Mouse (Mus musculus) heart, adult 2 months (tissue): ENCODE measurements at regions not wholly inside any gene's neighbourhood (a gene's known extent, or its start where the extent isn't known, plus 50 kb on each side); places are given as distances from the start of the nearest gene placed in this dataset.

Experiments used
- DNase-seq, 2 experiments: peaks; one replicate each; pipeline ENCODE4 v3.0.0; 2021
- H3K27ac ChIP-seq: fragments of 200-600 bp; 2 replicates; pipeline ENCODE4 v1.8.1; 2022
- H3K27me3 ChIP-seq: fragments of 200-500 bp; 2 replicates; pipeline ENCODE4 v1.6.1; 2012; ENCODE audit warnings: mild to moderate bottlenecking, low read length, inconsistent platforms, mixed read lengths; ENCODE audit not compliant: control insufficient read depth, insufficient read depth
- H3K36me3 ChIP-seq: fragments of 200-500 bp; 2 replicates; pipeline ENCODE4 v1.6.1; 2012; ENCODE audit warnings: low read length, inconsistent platforms; ENCODE audit not compliant: control insufficient read depth, insufficient read depth
- H3K4me1 ChIP-seq: fragments of 200-500 bp; 2 replicates; pipeline ENCODE4 v1.6.1; 2011; ENCODE audit warnings: low read length; ENCODE audit not compliant: control insufficient read depth, insufficient read depth
- H3K4me3 ChIP-seq: fragments of 200-600 bp; 2 replicates; pipeline ENCODE4 v1.8.1; 2022
- H3K79me2 ChIP-seq: fragments of 200-500 bp; replicated peaks from 2 replicates; pipeline ENCODE4 v1.6.1; 2012; ENCODE audit warnings: mild to moderate bottlenecking, inconsistent platforms, low read length, moderate library complexity, mixed read lengths; ENCODE audit not compliant: control insufficient read depth, insufficient read depth
- H3K9ac ChIP-seq: fragments of 200-500 bp; 2 replicates; pipeline ENCODE4 v1.6.1; 2012; ENCODE audit warnings: low read depth, mild to moderate bottlenecking, control low read depth, inconsistent platforms, low read length, mixed read lengths
- CTCF ChIP-seq: fragments of 200-600 bp; IDR thresholded peaks from 2 replicates; pipeline ENCODE4 v1.8.1; 2022; ENCODE audit warnings: antibody characterized with exemption, mild to moderate bottlenecking, moderate library complexity
- EP300 ChIP-seq: fragments of 200-500 bp; IDR thresholded peaks from 2 replicates; pipeline ENCODE4 v1.6.1; 2011; ENCODE audit warnings: low read depth, low read length, control low read depth; ENCODE audit not compliant: insufficient read depth
- POLR2A ChIP-seq: fragments of 200-500 bp; IDR thresholded peaks from 2 replicates; pipeline ENCODE4 v1.6.1; 2011; ENCODE audit warnings: mild to moderate bottlenecking, low read depth, low read length, control low read depth; ENCODE audit not compliant: insufficient read depth
- WGBS: fragments of 180-500 bp; shearing (Covaris S2); methylation state at CpG from one replicate; pipeline ENCODE4 v1.1.7; 2018; 5-methylcytosine and 5-hydroxymethylcytosine counted together
- intact Hi-C: fragments of 180-260 bp; cut with DNase I; formaldehyde crosslinking; loops from one replicate; pipeline ENCODE4 v1.15.1; 2025

GRCm38 (mm10) chr2:162764059-162764458 lies 103.1 kb upstream of the Ptprt start:
- intact Hi-C loops = no loop called here
- 81% methylated on average over 6 of the region's 6 CpGs for WGBS
- no peak for TF ChIP-seq POLR2A
- Histone ChIP-seq H3K27ac (no peak overlapping the region), H3K4me1 (no peaks in the 10 kb centered on the region), H3K9ac (no peak overlapping the region), H3K27me3 (no peaks in the 10 kb centered on the region), H3K79me2 (no peaks in the 10 kb centered on the region), H3K36me3 (no peaks in the 10 kb centered on the region), H3K4me3 (no peak overlapping the region)
- no peak for DNase-seq

GRCm38 (mm10) chr2:162740523-162740922 lies 79.6 kb upstream of the Ptprt start:
- DNase-seq = no peak
- TF ChIP-seq CTCF (no peak), POLR2A (no peak), EP300 (no peak)
- H3K79me2 ChIP-seq = no peaks in the 10 kb centered on the region
- WGBS = 62% methylated on average over 5 of the region's 5 CpGs
- intact Hi-C loops = no loop called here
- H3K9ac ChIP-seq = no peak overlapping the region
- no peaks in the 10 kb centered on the region for H3K27me3 ChIP-seq
- no peaks in the 10 kb centered on the region for H3K4me1 ChIP-seq
- no peak overlapping the region for H3K4me3 ChIP-seq
- H3K27ac ChIP-seq = no peak overlapping the region
- no peaks in the 10 kb centered on the region for H3K36me3 ChIP-seq

GRCm38 (mm10) chr2:162735761-162736160 lies 74.8 kb upstream of the Ptprt start:
- Histone ChIP-seq H3K36me3 (no peaks in the 10 kb centered on the region), H3K4me3 (no peak overlapping the region), H3K9ac (no peak overlapping the region), H3K27me3 (no peaks in the 10 kb centered on the region), H3K79me2 (no peaks in the 10 kb centered on the region), H3K27ac (no peak overlapping the region), H3K4me1 (no peaks in the 10 kb centered on the region)
- TF ChIP-seq EP300 = no peak
- intact Hi-C loops = no loop called here
- no peak for DNase-seq
- WGBS = 52% methylated on average over 3 of the region's 3 CpGs

GRCm38 (mm10) chr2:162734286-162734685 lies 73.3 kb upstream of the Ptprt start:
- H3K4me3 ChIP-seq = no peak overlapping the region
- H3K27ac ChIP-seq = no peak overlapping the region
- no peak overlapping the region for H3K9ac ChIP-seq
- H3K4me1 ChIP-seq = no peaks in the 10 kb centered on the region
- TF ChIP-seq EP300 (no peak), POLR2A (no peak)
- no peaks in the 10 kb centered on the region for H3K27me3 ChIP-seq
- no peaks in the 10 kb centered on the region for H3K36me3 ChIP-seq
- 74% methylated on average over 4 of the region's 4 CpGs for WGBS
- intact Hi-C loops = no loop called here
- no peaks in the 10 kb centered on the region for H3K79me2 ChIP-seq
- no peak for DNase-seq

GRCm38 (mm10) chr2:162720016-162720415 lies 59.1 kb upstream of the Ptprt start:
- DNase-seq = no peak
- Histone ChIP-seq H3K79me2 (no peaks in the 10 kb centered on the region), H3K27ac (no peak overlapping the region), H3K4me3 (no peak overlapping the region), H3K4me1 (no peaks in the 10 kb centered on the region), H3K36me3 (no peaks in the 10 kb centered on the region), H3K9ac (no peak overlapping the region), H3K27me3 (no peaks in the 10 kb centered on the region)
- TF ChIP-seq POLR2A (no peak), EP300 (no peak), CTCF (no peak)
- intact Hi-C loops = no loop called here
- WGBS = 15% methylated on average over 3 of the region's 3 CpGs

GRCm38 (mm10) chr2:162718466-162718865 lies 57.5 kb upstream of the Ptprt start:
- DNase-seq = no peak
- Histone ChIP-seq H3K79me2 (no peaks in the 10 kb centered on the region), H3K36me3 (no peaks in the 10 kb centered on the region), H3K27me3 (no peaks in the 10 kb centered on the region), H3K4me3 (no peak overlapping the region), H3K9ac (no peak overlapping the region), H3K4me1 (no peaks in the 10 kb centered on the region), H3K27ac (no peak overlapping the region)
- no peak for TF ChIP-seq POLR2A
- peak; percentile 24 for TF ChIP-seq CTCF
- intact Hi-C loops = no loop called here
- WGBS = 69% methylated on average over 7 of the region's 7 CpGs

GRCm38 (mm10) chr2:162714976-162715375 lies 54.0 kb upstream of the Ptprt start:
- TF ChIP-seq CTCF (no peak), EP300 (no peak), POLR2A (no peak)
- H3K4me1 ChIP-seq = no peaks in the 10 kb centered on the region
- H3K9ac ChIP-seq = no peak overlapping the region
- no peak overlapping the region for H3K27ac ChIP-seq
- no peaks in the 10 kb centered on the region for H3K79me2 ChIP-seq
- no peaks in the 10 kb centered on the region for H3K36me3 ChIP-seq
- no peak overlapping the region for H3K4me3 ChIP-seq
- no peaks in the 10 kb centered on the region for H3K27me3 ChIP-seq
- 75% methylated on average over 8 of the region's 8 CpGs for WGBS
- intact Hi-C loops = no loop called here
- DNase-seq = no peak
